Mouse (Mus musculus): Measurements from ENCODE around the gene Atrx. TPM values are rescaled to one million over a fixed set of nuclear protein-coding genes. Genes with fewer than 3 reads are reported as not detected.
"Not testable (repeated sequence)": the region's sequence is repeated elsewhere in the genome, so short reads cannot be mapped to it uniquely, and the experiment has no call there.

Gene Atrx
- total RNA-seq, 2 experiments from 2014 or later: 38.7 to 42.4 TPM

GRCm38 (mm10) chrX:105923896-105924295 lies 5.3 kb downstream of the Atrx start:
- TF ChIP-seq CTCF (IDR thresholded peaks at IDR 0.05): no peak
- DNase-seq: no peak
- intact Hi-C loops (cut with DNase I): no loop called here
- Histone ChIP-seq H3K4me3 (no peak overlapping the region), H3K27ac (no peak overlapping the region)

DNA sequence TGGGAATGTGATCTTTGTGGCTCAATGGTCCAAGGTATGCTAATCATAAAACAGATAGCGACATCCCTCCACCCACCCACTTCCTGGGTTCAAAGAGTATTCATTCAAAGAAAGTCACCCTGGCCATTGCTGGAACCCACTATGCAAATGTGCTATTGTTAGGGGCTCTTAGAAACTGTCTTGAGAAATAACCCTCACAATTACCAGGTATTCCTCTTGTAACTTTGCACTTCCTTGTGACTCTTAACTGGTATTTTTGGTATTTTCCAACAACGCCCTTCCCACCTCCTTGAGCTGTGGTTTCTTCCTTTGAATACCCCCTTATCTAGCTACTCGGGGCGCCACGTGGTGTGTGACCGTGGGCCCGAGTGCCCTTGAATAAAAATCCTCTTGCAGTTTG lies 6.2 kb downstream of the Atrx start:
- intact Hi-C loops (cut with DNase I); H3K4me3 ChIP-seq; H3K27ac ChIP-seq; DNase-seq: not testable (repeated sequence)

DNA sequence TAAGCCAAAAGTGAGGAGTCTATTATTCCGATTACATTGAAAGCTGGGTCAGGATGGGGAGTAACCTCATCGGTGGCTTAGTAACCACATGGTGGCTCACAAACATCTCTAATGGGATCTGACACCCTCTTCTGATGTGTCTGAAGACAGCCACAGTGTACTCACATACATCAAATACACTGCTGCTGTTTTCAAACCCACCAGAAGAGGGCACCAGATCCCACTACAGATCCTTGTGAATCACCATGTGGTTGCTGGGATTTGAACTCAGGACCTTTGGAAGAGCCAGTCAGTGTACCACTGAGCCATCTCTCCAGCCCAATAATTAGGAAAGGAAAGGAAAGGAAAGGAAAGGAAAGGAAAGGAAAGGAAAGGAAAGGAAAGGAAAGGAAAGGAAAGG lies 7.8 kb downstream of the Atrx start:
- peak; percentile 24 for DNase-seq
- TF ChIP-seq CTCF (IDR thresholded peaks at IDR 0.05): peak; percentile 55

GRCm38 (mm10) chrX:105911728-105912127 lies 17.5 kb downstream of the Atrx start:
- intact Hi-C loops (cut with DNase I): no loop called here
- no peak overlapping the region for H3K4me3 ChIP-seq
- no peak for DNase-seq
- no peak overlapping the region for H3K27ac ChIP-seq
- TF ChIP-seq CTCF (IDR thresholded peaks at IDR 0.05): no peak

More for the DNA sequence above, 7.8 kb downstream of the Atrx start:
- no peak overlapping the region for H3K4me3 ChIP-seq
- intact Hi-C loops (cut with DNase I): no loop called here
- no peak overlapping the region for H3K27ac ChIP-seq

DNA sequence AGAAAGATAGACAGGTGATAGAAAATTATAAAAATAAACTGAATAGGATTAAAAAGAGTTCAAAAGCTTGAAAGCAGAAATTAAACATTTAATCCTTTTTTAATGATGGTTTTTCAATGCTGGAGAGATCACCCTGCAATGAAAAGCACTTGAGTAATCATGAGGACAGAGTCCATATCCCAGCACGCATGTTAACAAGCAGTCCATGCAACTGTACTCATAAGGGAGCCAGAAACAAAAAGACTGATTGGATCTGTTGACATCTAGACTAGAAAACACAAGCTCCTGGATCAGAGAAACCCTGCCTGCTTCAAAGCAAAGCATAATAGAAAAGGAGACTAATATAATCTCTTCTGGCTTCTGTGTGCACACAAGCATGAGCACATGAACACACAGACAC lies 27.6 kb downstream of the Atrx start:
- intact Hi-C loops (cut with DNase I): no loop called here
- no peak for TF ChIP-seq CTCF (IDR thresholded peaks at IDR 0.05)
- no peak overlapping the region for H3K4me3 ChIP-seq
- H3K27ac ChIP-seq: no peak overlapping the region
- no peak for DNase-seq

DNA sequence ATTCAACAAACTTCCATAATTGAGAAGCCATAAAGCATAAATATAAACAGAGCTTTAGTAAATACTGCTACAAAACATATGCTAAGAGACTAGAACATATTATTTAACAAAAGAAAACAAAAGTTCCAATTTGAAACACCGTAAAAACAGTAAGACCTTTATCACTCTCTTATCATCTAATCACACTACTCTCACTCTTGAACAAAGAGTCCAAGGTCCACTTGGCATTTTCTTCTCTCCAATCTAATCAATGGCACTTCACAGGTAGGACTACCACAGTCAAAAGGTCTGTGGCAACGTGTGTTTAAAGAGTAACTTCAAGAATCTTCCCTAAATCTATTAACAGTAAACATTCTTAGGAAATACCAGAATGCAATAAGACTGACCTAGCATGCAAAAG lies 42.3 kb downstream of the Atrx start:
- H3K27ac ChIP-seq: no peak overlapping the region
- TF ChIP-seq CTCF (IDR thresholded peaks at IDR 0.05): no peak
- intact Hi-C loops (cut with DNase I): no loop called here

GRCm38 (mm10) chrX:105864367-105864766 lies 64.8 kb downstream of the Atrx start:
- intact Hi-C loops (cut with DNase I): no loop called here
- Histone ChIP-seq H3K27ac (no peak overlapping the region), H3K4me3 (no peak overlapping the region)
- peak; percentile 46 for TF ChIP-seq CTCF (IDR thresholded peaks at IDR 0.05)
- no peak for DNase-seq

More for the DNA sequence above, 42.3 kb downstream of the Atrx start:
- H3K4me3 ChIP-seq: no peak overlapping the region
- DNase-seq: no peak

DNA sequence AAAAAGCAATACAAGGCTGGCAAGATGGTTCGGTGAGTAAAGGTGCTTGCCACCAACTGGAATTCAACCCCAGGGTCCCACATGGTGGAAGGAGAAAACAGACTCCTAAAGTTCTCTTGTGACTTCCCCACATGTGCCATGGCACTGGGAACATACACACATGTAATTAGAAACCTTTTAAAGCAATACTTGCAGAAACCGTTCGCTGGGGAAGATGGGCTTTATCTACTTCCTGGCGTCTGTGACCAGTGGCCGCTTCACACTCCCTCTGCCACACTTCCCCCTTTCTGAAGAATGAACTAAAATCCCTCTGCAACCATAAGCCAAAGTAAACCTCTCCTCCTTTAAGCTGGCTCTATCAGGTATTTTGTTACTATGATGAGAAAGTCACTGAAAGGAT lies 104.7 kb downstream of the Atrx start:
- intact Hi-C loops (cut with DNase I): no loop called here
- no peak overlapping the region for H3K27ac ChIP-seq
- no peak overlapping the region for H3K4me3 ChIP-seq
- TF ChIP-seq CTCF (IDR thresholded peaks at IDR 0.05): no peak
- DNase-seq: no peak

GRCm38 (mm10) chrX:105794806-105795403 lies 134.3 kb downstream of the Atrx start:
- TF ChIP-seq CTCF (IDR thresholded peaks at IDR 0.05): no peak
- H3K4me3 ChIP-seq: no peak overlapping the region
- DNase-seq: no peak
- no peak overlapping the region for H3K27ac ChIP-seq
- intact Hi-C loops (cut with DNase I): no loop called here

DNA sequence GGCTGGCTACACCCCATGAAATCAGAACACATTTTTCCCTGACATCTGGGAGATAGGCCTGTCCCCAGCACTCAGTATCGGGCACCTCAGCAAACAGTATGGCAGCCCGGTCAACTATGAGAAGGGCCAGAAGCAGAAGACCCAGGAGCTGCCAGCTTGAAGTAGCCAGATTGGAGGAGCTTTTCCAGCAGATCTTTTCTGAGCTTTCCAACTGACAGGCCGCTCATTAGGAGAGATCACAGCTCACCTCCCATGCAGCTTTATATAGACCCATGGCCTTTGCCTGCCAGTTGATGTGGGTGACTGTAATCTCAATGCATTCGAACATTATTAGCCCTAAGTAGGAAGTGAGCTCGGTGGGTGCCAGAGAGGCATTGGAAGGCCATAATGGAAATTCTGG lies 155.9 kb downstream of the Atrx start:
- Histone ChIP-seq H3K4me3 (no peak overlapping the region), H3K27ac (no peak overlapping the region)
- no peak for TF ChIP-seq CTCF (IDR thresholded peaks at IDR 0.05)
- no peak for DNase-seq
- intact Hi-C loops (cut with DNase I): no loop called here

GRCm38 (mm10) chrX:105767932-105768331 lies 161.3 kb downstream of the Atrx start:
- DNase-seq: peak; percentile 14
- H3K4me3 ChIP-seq: no peak overlapping the region
- intact Hi-C loops (cut with DNase I): no loop called here
- TF ChIP-seq CTCF (IDR thresholded peaks at IDR 0.05): no peak
- H3K27ac ChIP-seq: no peak overlapping the region

DNA sequence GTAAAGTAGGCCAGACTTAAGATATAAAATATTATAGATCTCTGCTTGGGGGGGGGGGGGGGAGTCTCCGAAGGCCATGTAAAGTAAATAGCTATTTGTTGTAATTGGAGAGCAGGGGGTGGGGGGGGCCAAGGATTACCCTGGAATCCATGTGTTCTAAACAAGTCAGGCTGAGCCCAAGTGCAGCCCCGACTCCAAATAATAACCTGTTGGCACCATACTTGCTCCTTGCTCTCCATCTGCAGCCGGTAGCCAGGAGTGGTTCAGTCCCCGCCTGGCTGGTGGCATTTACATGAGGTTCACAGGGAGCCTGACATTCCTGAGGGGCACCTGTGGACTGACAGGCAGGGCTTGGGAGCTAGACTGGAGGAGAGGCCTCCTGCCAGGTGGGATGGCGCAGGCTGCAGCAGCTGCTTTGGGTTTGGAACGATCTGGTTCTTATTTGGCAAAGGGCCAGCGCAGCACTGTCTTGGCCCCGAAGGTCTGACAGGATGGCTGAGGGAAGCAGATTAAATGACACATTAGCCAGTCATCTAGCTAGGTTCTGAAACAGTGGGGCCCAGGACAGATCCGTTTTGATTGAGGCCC lies 161.9 kb downstream of the Atrx start:
- intact Hi-C loops (cut with DNase I): no loop called here
- no peak for TF ChIP-seq CTCF (IDR thresholded peaks at IDR 0.05)
- Histone ChIP-seq H3K27ac (no peak overlapping the region), H3K4me3 (no peak overlapping the region)
- DNase-seq: peak; percentile 54

DNA sequence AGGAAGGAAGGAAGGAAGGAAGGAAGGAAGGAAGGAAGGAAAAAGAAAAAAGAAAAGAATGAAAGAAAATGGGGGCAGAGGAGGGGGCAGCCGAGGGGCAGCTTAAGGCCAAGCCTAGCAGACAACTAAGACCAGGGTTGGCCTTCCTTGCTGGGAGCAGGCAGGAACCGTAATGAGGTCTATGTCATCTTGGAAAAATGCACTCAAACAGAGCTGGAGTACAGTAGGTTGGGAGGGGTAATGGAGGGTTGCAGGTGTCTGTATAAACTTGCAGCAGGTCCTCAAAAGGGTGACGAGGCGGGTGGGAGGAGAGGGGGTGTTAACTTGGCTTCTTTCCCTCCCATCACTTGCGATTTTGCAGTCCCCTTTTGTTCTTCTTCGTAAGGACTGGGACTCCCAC lies 163.2 kb downstream of the Atrx start:
- H3K27ac ChIP-seq: no peak overlapping the region
- DNase-seq: no peak
- H3K4me3 ChIP-seq: no peak overlapping the region
- intact Hi-C loops (cut with DNase I): no loop called here
- TF ChIP-seq CTCF (IDR thresholded peaks at IDR 0.05): no peak
